8 mouse cellular contexts compared by ENCODE assay signal in the genomic region with DNA sequence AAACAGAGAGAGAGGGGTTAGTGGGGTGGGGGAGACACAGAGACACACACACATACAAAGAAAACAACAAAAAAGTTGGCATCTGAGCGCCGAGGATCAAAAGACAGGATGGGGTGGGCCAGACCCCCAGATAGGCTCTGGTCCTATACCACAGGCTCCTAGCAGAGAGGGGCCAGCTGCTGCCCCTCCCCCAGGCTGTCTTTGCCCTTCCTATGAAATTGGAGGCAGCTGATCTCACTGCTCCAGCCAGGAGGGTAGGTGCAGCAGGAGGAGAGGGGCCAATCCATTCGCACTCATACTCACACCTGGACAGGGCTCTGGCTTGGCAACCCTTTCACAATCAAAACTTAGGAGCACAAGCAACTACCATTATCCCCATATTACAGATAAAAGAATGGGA. TPM values are rescaled to one million over a fixed set of nuclear protein-coding genes. Genes with fewer than 3 reads are reported as not detected.
DNase-seq lines count a peak whose midpoint lies in the region; ATAC-seq and TF ChIP-seq lines count a peak whose summit lies in the region.

No protein-coding gene starts in this region.

- WGBS in heart, adult 2 months: 69% methylated on average over 3 of the region's 3 CpGs
- 61% methylated on average over 3 of the region's 3 CpGs for WGBS in forebrain, embryonic 15.5 days
- 48% methylated on average over 3 of the region's 3 CpGs for WGBS in liver, embryonic 15.5 days (ENCODE audit: insufficient replicate concordance)

- no peaks in the 10 kb centered on the region for H3K36me3 ChIP-seq in heart, adult 2 months (ENCODE audit: control insufficient read depth, insufficient read depth, low read length)
- H3K36me3 ChIP-seq in C2C12 (ENCODE audit: control insufficient read depth, insufficient read depth): no peaks in the 10 kb centered on the region
- H3K36me3 ChIP-seq in forebrain, embryonic 15.5 days: no peaks in the 10 kb centered on the region
- H3K36me3 ChIP-seq in liver, embryonic 15.5 days (replicated peaks): no peaks in the 10 kb centered on the region

- no peak for TF ChIP-seq CTCF in heart, adult 2 months (IDR thresholded peaks at IDR 0.05)
- TF ChIP-seq CTCF in C2C12 (IDR thresholded peaks at IDR 0.05; ENCODE audit: control insufficient read depth, insufficient read depth, insufficient read length): no peak

- no peak for TF ChIP-seq EP300 in heart, adult 2 months (IDR thresholded peaks at IDR 0.05; ENCODE audit: insufficient read depth, low read depth, low read length)

- H3K4me2 ChIP-seq in forebrain, embryonic 15.5 days (replicated peaks): peak overlapping the region; percentile 58
- H3K4me2 ChIP-seq in liver, embryonic 15.5 days: peak overlapping the region; percentile 87

- no peak for TF ChIP-seq POLR2A in heart, adult 2 months (IDR thresholded peaks at IDR 0.05; ENCODE audit: insufficient read depth, low read depth, low read length)

- H3K27me3 ChIP-seq in heart, adult 2 months (ENCODE audit: control insufficient read depth, insufficient read depth, low read length): no peaks in the 10 kb centered on the region
- no peaks in the 10 kb centered on the region for H3K27me3 ChIP-seq in C2C12 (ENCODE audit: control insufficient read depth, insufficient read depth, insufficient read length)
- H3K27me3 ChIP-seq in forebrain, embryonic 15.5 days: no peaks in the 10 kb centered on the region
- H3K27me3 ChIP-seq in liver, embryonic 15.5 days: peaks cover 21% of the 10 kb centered on the region

- no peak for ATAC-seq in forebrain, embryonic 15.5 days (replicated peaks)
- ATAC-seq in liver, embryonic 15.5 days (ENCODE audit: insufficient read depth): no peak

- no peaks in the 10 kb centered on the region for H3K79me2 ChIP-seq in heart, adult 2 months (replicated peaks; ENCODE audit: control insufficient read depth, insufficient read depth, low read length)
- H3K79me2 ChIP-seq in C2C12 (ENCODE audit: control insufficient read depth, insufficient read depth): peaks cover 32% of the 10 kb centered on the region

- H3K9me3 ChIP-seq in forebrain, embryonic 15.5 days: no peaks in the 10 kb centered on the region
- no peaks in the 10 kb centered on the region for H3K9me3 ChIP-seq in liver, embryonic 15.5 days (replicated peaks)

- DNase-seq in heart, adult 2 months: no peak
- no peak for DNase-seq in heart, adult 8-10 months (ENCODE audit: low spot score)
- DNase-seq in MN1 (ENCODE audit: low spot score): no peak
- no peak for DNase-seq in ovary, postnatal 14 days (ENCODE audit: low spot score)
- no peak for DNase-seq in left cerebral cortex, postnatal 25 days (ENCODE audit: low spot score in 2 of 2)

- H3K27ac ChIP-seq in heart, adult 2 months: peak overlapping the region; percentile 80
- H3K27ac ChIP-seq in forebrain, embryonic 15.5 days (replicated peaks): peak overlapping the region; percentile 86
- peak overlapping the region; percentile 78 for H3K27ac ChIP-seq in liver, embryonic 15.5 days (replicated peaks)

- H3K79me3 ChIP-seq in C2C12 (ENCODE audit: low read depth): no peaks in the 10 kb centered on the region

- peaks cover 12% of the 10 kb centered on the region for H3K4me1 ChIP-seq in heart, adult 2 months (ENCODE audit: control insufficient read depth, insufficient read depth, low read length)
- peaks cover 35% of the 10 kb centered on the region for H3K4me1 ChIP-seq in forebrain, embryonic 15.5 days
- H3K4me1 ChIP-seq in liver, embryonic 15.5 days (replicated peaks): peaks cover 64% of the 10 kb centered on the region

- H3ac ChIP-seq in C2C12 (ENCODE audit: control insufficient read depth, insufficient read length, low read depth): no peak overlapping the region

- intact Hi-C loops in heart, adult 2 months (cut with DNase I): loop anchor here (2.0 kb wide), 1 partner anchor 16 kb away; no protein-coding TSS in a partner anchor
- intact Hi-C loops in left cerebral cortex, postnatal 25 days (cut with DNase I): no loop called here

- H3K9ac ChIP-seq in heart, adult 2 months (ENCODE audit: low read depth, low read length): 0 out of 2 replicates have a peak overlapping the region, but pooled peaks have one; percentile 17
- peak overlapping the region; percentile 37 for H3K9ac ChIP-seq in forebrain, embryonic 15.5 days (replicated peaks)
- H3K9ac ChIP-seq in liver, embryonic 15.5 days: 0 out of 2 replicates have a peak overlapping the region, but pooled peaks have one; percentile 53

- H3K4me3 ChIP-seq in heart, adult 2 months: peak overlapping the region; percentile 60
- peak overlapping the region; percentile 27 for H3K4me3 ChIP-seq in C2C12 (ENCODE audit: insufficient read depth, poor library complexity, severe bottlenecking)
- H3K4me3 ChIP-seq in forebrain, embryonic 15.5 days: peak overlapping the region; percentile 43
- H3K4me3 ChIP-seq in liver, embryonic 15.5 days (replicated peaks): peak overlapping the region; percentile 53

TF ChIP-seq in C2C12, 6 proteins besides CTCF, POLR2A, EP300 and RAD21:
- TF ChIP-seq MYOG (IDR thresholded peaks at IDR 0.05; ENCODE audit: control insufficient read depth, extremely low read depth, insufficient read length) (no peak), CEBPB (IDR thresholded peaks at IDR 0.05; ENCODE audit: low read depth) (no peak), FOSL1 (IDR thresholded peaks at IDR 0.05; ENCODE audit: insufficient read depth, low read length, poor library complexity, severe bottlenecking) (no peak)

RNA-seq across cellular contexts. Expression of a gene that starts 0.5 kb away (rescaled TPM):
- 100 to 1,000 TPM; 117 to 138 TPM for total RNA-seq in heart, adult 2 months (2021)
- 67.3 and 85.2 TPM in 2 replicates for polyA plus RNA-seq in heart, adult 2 months (2012; rRNA removed)
- 100 to 1,000 TPM; 112 to 127 (median 118) TPM for total RNA-seq in heart, adult 8-10 months (2022)
- 1,441 TPM for polyA plus RNA-seq in C2C12 (2012; fragmentation: generic; extraction: Trizol)
- 23.4 and 27.5 TPM in 2 replicates for polyA plus RNA-seq in forebrain, embryonic 15.5 days (2015; fragmentation: Nextera tagmentation; extraction: Ambion mirVana)
- polyA plus RNA-seq in liver, embryonic 15.5 days (2015; fragmentation: Nextera tagmentation; extraction: Ambion mirVana): 133 and 142 TPM in 2 replicates
- total RNA-seq in left cerebral cortex, postnatal 25 days (2021): 10 to 100 TPM; 42.1 to 48.7 TPM

RNA-seq across cellular contexts. Expression of a gene that starts 22.9 kb away (rescaled TPM):
- total RNA-seq in heart, adult 2 months (2021): under 1 TPM; 0.42 to 0.45 TPM
- polyA plus RNA-seq in heart, adult 2 months (2012; rRNA removed): 0.27 and 0.59 TPM in 2 replicates
- total RNA-seq in heart, adult 8-10 months (2022): under 1 TPM; 0.28 to 0.44 (median 0.33) TPM
- 14.9 TPM for polyA plus RNA-seq in C2C12 (2012; fragmentation: generic; extraction: Trizol)
- polyA plus RNA-seq in forebrain, embryonic 15.5 days (2015; fragmentation: Nextera tagmentation; extraction: Ambion mirVana): 50.6 and 55.6 TPM in 2 replicates
- 0.60 and 0.67 TPM in 2 replicates for polyA plus RNA-seq in liver, embryonic 15.5 days (2015; fragmentation: Nextera tagmentation; extraction: Ambion mirVana)
- 1 to 10 TPM; 2.8 to 3.0 TPM for total RNA-seq in left cerebral cortex, postnatal 25 days (2021)

RNA-seq across cellular contexts. Expression of a gene that starts 38.9 kb away (rescaled TPM):
- not detected for total RNA-seq in heart, adult 2 months (2021)
- 2.2 TPM in 1 of 2 replicates, not detected in the other for polyA plus RNA-seq in heart, adult 2 months (2012; rRNA removed)
- not detected for total RNA-seq in heart, adult 8-10 months (2022)
- 0.07 TPM for polyA plus RNA-seq in C2C12 (2012; fragmentation: generic; extraction: Trizol)
- 0.15 and 0.28 TPM in 2 replicates for polyA plus RNA-seq in forebrain, embryonic 15.5 days (2015; fragmentation: Nextera tagmentation; extraction: Ambion mirVana)
- 0.53 TPM in 1 of 2 replicates, not detected in the other for polyA plus RNA-seq in liver, embryonic 15.5 days (2015; fragmentation: Nextera tagmentation; extraction: Ambion mirVana)
- not detected for total RNA-seq in left cerebral cortex, postnatal 25 days (2021)

RNA-seq across cellular contexts. Expression of a gene that starts 43.6 kb away (rescaled TPM):
- 100 to 1,000 TPM in 1 of 2 experiments, 10 to 100 TPM in 1; 94.3 to 104 TPM for total RNA-seq in heart, adult 2 months (2021)
- polyA plus RNA-seq in heart, adult 2 months (2012; rRNA removed): 118 TPM in 2 replicates
- 100 to 1,000 TPM; 104 to 116 (median 107) TPM for total RNA-seq in heart, adult 8-10 months (2022)
- polyA plus RNA-seq in C2C12 (2012; fragmentation: generic; extraction: Trizol): 136 TPM
- polyA plus RNA-seq in forebrain, embryonic 15.5 days (2015; fragmentation: Nextera tagmentation; extraction: Ambion mirVana): 169 and 187 TPM in 2 replicates
- polyA plus RNA-seq in liver, embryonic 15.5 days (2015; fragmentation: Nextera tagmentation; extraction: Ambion mirVana): 104 and 112 TPM in 2 replicates
- 10 to 100 TPM; 96.9 to 99.5 TPM for total RNA-seq in left cerebral cortex, postnatal 25 days (2021)

RNA-seq across cellular contexts. Expression of a gene that starts 44.3 kb away (rescaled TPM):
- total RNA-seq in heart, adult 2 months (2021): 10 to 100 TPM; 70.1 to 76.5 TPM
- 69.3 and 86.7 TPM in 2 replicates for polyA plus RNA-seq in heart, adult 2 months (2012; rRNA removed)
- 10 to 100 TPM; 68.8 to 90.5 (median 77.6) TPM for total RNA-seq in heart, adult 8-10 months (2022)
- polyA plus RNA-seq in C2C12 (2012; fragmentation: generic; extraction: Trizol): 55.9 TPM
- 45.8 and 47.6 TPM in 2 replicates for polyA plus RNA-seq in forebrain, embryonic 15.5 days (2015; fragmentation: Nextera tagmentation; extraction: Ambion mirVana)
- 19.8 and 20.4 TPM in 2 replicates for polyA plus RNA-seq in liver, embryonic 15.5 days (2015; fragmentation: Nextera tagmentation; extraction: Ambion mirVana)
- 100 to 1,000 TPM; 128 to 129 TPM for total RNA-seq in left cerebral cortex, postnatal 25 days (2021)

Comparison
In these comparisons a context has a peak if more than half of its experiments do, and no peak if none do; other contexts are left out.
1. RNA of a gene that starts 0.5 kb away (polyA plus RNA-seq): 1,441 TPM in C2C12 (single experiment); 133 to 142 TPM in liver, embryonic 15.5 days, 67.3 to 85.2 TPM in heart, adult 2 months and 23.4 to 27.5 TPM in forebrain, embryonic 15.5 days; every median in the first group is over 10 times any median in the second.
2. Peak in every context shown above with its lines, with median percentiles within 50 percentile points of each other: H3K27ac ChIP-seq, H3K4me3 ChIP-seq and H3K9ac ChIP-seq.